28 mouse cellular contexts compared by ENCODE assay signal in the genomic region with DNA sequence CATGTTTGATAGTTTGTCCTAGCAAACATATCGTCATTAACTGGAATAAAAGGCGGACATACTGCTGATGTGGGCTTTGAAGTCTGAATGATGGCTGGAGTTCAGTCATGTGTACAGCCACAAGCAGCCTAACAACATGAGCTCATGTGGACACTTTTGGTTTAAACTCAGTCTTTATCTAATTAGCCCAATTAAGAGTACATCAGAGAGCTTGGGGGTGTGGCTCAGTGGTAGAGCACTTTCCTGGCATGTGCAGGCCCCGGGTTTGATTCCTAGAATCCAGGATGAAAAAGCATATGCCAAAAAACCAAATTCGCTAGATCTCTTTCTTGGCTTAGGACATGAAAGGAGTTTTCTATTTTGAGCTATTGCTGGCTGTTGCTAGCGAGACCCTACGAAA.
DNase-seq lines count a peak whose midpoint lies in the region; ATAC-seq and TF ChIP-seq lines count a peak whose summit lies in the region.
"Had no signal": no experiment of that assay in that cellular context is flagged by ENCODE, and none has a peak within 500 bp of the region (broad histone marks: within the 10 kb centered on the region; RNA-seq: fewer than 3 reads in every experiment).

No protein-coding gene starts in this region.

- H3K4me3 ChIP-seq in hindbrain, embryonic 11.5 days (ENCODE audit: low read depth, low read length), result no peak overlapping the region
- H3K4me3 ChIP-seq in hindbrain, embryonic 14.5 days (replicated peaks; ENCODE audit: low read length), result no peak overlapping the region
- H3K4me3 ChIP-seq in forebrain, embryonic 15.5 days, result no peak overlapping the region
- H3K4me3 ChIP-seq: embryonic facial prominence, embryonic 12.5 days; heart, embryonic 15.5 days; midbrain, embryonic 15.5 days had no signal

- no peaks in the 10 kb centered on the region for H3K36me3 ChIP-seq in hindbrain, embryonic 11.5 days (ENCODE audit: control insufficient read depth, insufficient read depth, low read length)
- H3K36me3 ChIP-seq in hindbrain, embryonic 14.5 days (replicated peaks; ENCODE audit: control insufficient read depth, insufficient read depth), result peaks cover 5% of the 10 kb centered on the region; the same call in 1 of the 2 replicates
- H3K36me3 ChIP-seq in forebrain, embryonic 15.5 days, result no peaks in the 10 kb centered on the region
- H3K36me3 ChIP-seq: embryonic facial prominence, embryonic 12.5 days; heart, embryonic 15.5 days; midbrain, embryonic 15.5 days had no signal

- ATAC-seq in hindbrain, embryonic 11.5 days (ENCODE audit: low FRiP score), result no peak
- ATAC-seq in hindbrain, embryonic 14.5 days (ENCODE audit: low FRiP score), result no peak
- ATAC-seq in forebrain, embryonic 15.5 days (replicated peaks), result peak; percentile 40; the same call in 1 of the 2 replicates
- ATAC-seq: activated CD4-positive, CD25-positive, alpha-beta regulatory T cell, adult 4 months; CD4-positive, CD25-positive, alpha-beta regulatory T cell, adult 4 months; hindbrain, postnatal 0 days; intestine, embryonic 16.5 days; midbrain, embryonic 15.5 days had no signal

- no peak overlapping the region for H3K9ac ChIP-seq in hindbrain, embryonic 11.5 days (ENCODE audit: low read depth, low read length)
- no peak overlapping the region for H3K9ac ChIP-seq in hindbrain, embryonic 14.5 days
- H3K9ac ChIP-seq in forebrain, embryonic 15.5 days (replicated peaks), result no peak overlapping the region
- H3K9ac ChIP-seq: embryonic facial prominence, embryonic 12.5 days; heart, embryonic 15.5 days; liver, embryonic 14.5 days; midbrain, embryonic 15.5 days had no signal

- TF ChIP-seq CTCF in brain, embryonic 14.5 days (IDR thresholded peaks at IDR 0.05; ENCODE audit: borderline replicate concordance, extremely low read depth, insufficient read depth, insufficient read length), result no peak

- no peak overlapping the region for H3K4me2 ChIP-seq in hindbrain, embryonic 11.5 days (replicated peaks; ENCODE audit: low read depth, low read length)
- no peak overlapping the region for H3K4me2 ChIP-seq in hindbrain, embryonic 14.5 days (replicated peaks)
- H3K4me2 ChIP-seq in forebrain, embryonic 15.5 days (replicated peaks), result no peak overlapping the region
- H3K4me2 ChIP-seq: embryonic facial prominence, embryonic 12.5 days; heart, embryonic 15.5 days; midbrain, embryonic 15.5 days had no signal

- TF ChIP-seq POLR2A in brain, embryonic 14.5 days (IDR thresholded peaks at IDR 0.05; ENCODE audit: borderline replicate concordance, extremely low read depth, insufficient read depth, insufficient read length, poor library complexity, severe bottlenecking), result no peak

- 81% methylated on average over 6 of the region's 6 CpGs for WGBS in hindbrain, embryonic 11.5 days
- WGBS in hindbrain, embryonic 14.5 days, result 79% methylated on average over 6 of the region's 6 CpGs
- WGBS in forebrain, embryonic 15.5 days, result 25% methylated on average over 6 of the region's 6 CpGs

- 0 out of 2 replicates have a peak overlapping the region, but pooled peaks have one; percentile 4 for H3K27ac ChIP-seq in hindbrain, embryonic 11.5 days (ENCODE audit: low read depth, low read length)
- no peak overlapping the region for H3K27ac ChIP-seq in hindbrain, embryonic 14.5 days
- H3K27ac ChIP-seq in forebrain, embryonic 15.5 days (replicated peaks), result no peak overlapping the region
- H3K27ac ChIP-seq: embryonic facial prominence, embryonic 12.5 days; heart, embryonic 15.5 days; hindbrain, postnatal 0 days; liver, embryonic 14.5 days; macrophage; midbrain, embryonic 15.5 days had no signal

- H3K4me1 ChIP-seq in hindbrain, embryonic 11.5 days (replicated peaks; ENCODE audit: control insufficient read depth, insufficient read depth, low read length), result peaks cover 3% of the 10 kb centered on the region; the same call in 1 of the 2 replicates
- H3K4me1 ChIP-seq in hindbrain, embryonic 14.5 days (replicated peaks; ENCODE audit: control insufficient read depth, insufficient read depth, low read length), result peaks cover 29% of the 10 kb centered on the region
- H3K4me1 ChIP-seq in forebrain, embryonic 15.5 days, result peaks cover 31% of the 10 kb centered on the region

- no peak for DNase-seq in hindbrain, embryonic 11.5 days (ENCODE audit: low spot score)
- DNase-seq in hindbrain, embryonic 14.5 days (ENCODE audit: low spot score), result no peak
- peak; percentile 80 for DNase-seq in brain, embryonic 14.5 days (ENCODE audit: low read depth)
- DNase-seq in gastrocnemius, postnatal 4 days (ENCODE audit: low spot score in 2 of 2), result no peak
- DNase-seq in right cerebral cortex, postnatal 4 days, result no peak
- DNase-seq in adrenal gland, postnatal 10 days, result no peak
- DNase-seq: adrenal gland, adult 2 months; cerebellum, adult 11 months; cerebellum, adult 9-11 months; embryo, embryonic 11 days; heart, postnatal 36 days; kidney, postnatal 14 days; layer of hippocampus, adult 9-11 months; liver; lung, adult 2 months; lung, postnatal 10 days; thymus, adult 2 months; thymus, postnatal 36 days had no signal

- H3K27me3 ChIP-seq in hindbrain, embryonic 11.5 days (ENCODE audit: control insufficient read depth, insufficient read depth, low read length), result no peaks in the 10 kb centered on the region
- no peaks in the 10 kb centered on the region for H3K27me3 ChIP-seq in hindbrain, embryonic 14.5 days (ENCODE audit: control insufficient read depth, insufficient read depth, low read length)
- 0 out of 2 replicates have a peak, but pooled peaks cover 3% of the 10 kb centered on the region for H3K27me3 ChIP-seq in forebrain, embryonic 15.5 days
- H3K27me3 ChIP-seq: embryonic facial prominence, embryonic 12.5 days; heart, embryonic 15.5 days; midbrain, embryonic 15.5 days had no signal

- no peaks in the 10 kb centered on the region for H3K9me3 ChIP-seq in hindbrain, embryonic 11.5 days (ENCODE audit: control insufficient read depth, low read length)
- H3K9me3 ChIP-seq in hindbrain, embryonic 14.5 days (ENCODE audit: control insufficient read depth, low read length), result no peaks in the 10 kb centered on the region
- H3K9me3 ChIP-seq in forebrain, embryonic 15.5 days, result no peaks in the 10 kb centered on the region
- H3K9me3 ChIP-seq: embryonic facial prominence, embryonic 12.5 days; heart, embryonic 15.5 days; midbrain, embryonic 15.5 days had no signal
